Mouse (Mus musculus): Measurements from ENCODE around the gene Sec14l2.
A peak's percentile ranks its signal among the peaks of the same experiment; 100 is the strongest.

Sec14l2 gene

GRCm38 (mm10) chr11:4122742-4123579 is at the start of gene Sec14l2:
Gene Sec14l2 (minus strand): TSS chr11:4123415.
- peak; percentile 73 for DNase-seq (ENCODE audit: low read depth, low spot score)

GRCm38 (mm10) chr11:4166467-4167090 is 43.4 kb upstream of the Sec14l2 start:
- no peak for DNase-seq (ENCODE audit: low read depth, low spot score)

- no peak for DNase-seq (ENCODE audit: low read depth, low spot score)
Observed at GRCm38 (mm10) chr11:4164701-4165100, 41.5 kb upstream of the Sec14l2 start.

GRCm38 (mm10) chr11:4160758-4161480 is 37.7 kb upstream of the Sec14l2 start:
- DNase-seq (ENCODE audit: low read depth, low spot score): no peak

- peak; percentile 89 for DNase-seq (ENCODE audit: low read depth, low spot score)
Observed at GRCm38 (mm10) chr11:4159808-4160708, 36.8 kb upstream of the Sec14l2 start, which contains the start of the genes Ccdc157 and Sf3a1. Gene Ccdc157 (minus strand): TSS chr11:4160293. Gene Sf3a1 (plus strand): TSS chr11:4160350.

- DNase-seq (ENCODE audit: low read depth, low spot score): no peak
Observed at GRCm38 (mm10) chr11:4158676-4159075, 35.5 kb upstream of the Sec14l2 start.

- no peak for DNase-seq (ENCODE audit: low read depth, low spot score)
Observed at GRCm38 (mm10) chr11:4155641-4156040, 32.4 kb upstream of the Sec14l2 start.

- DNase-seq (ENCODE audit: low read depth, low spot score): no peak
Observed at GRCm38 (mm10) chr11:4153694-4154093, 30.5 kb upstream of the Sec14l2 start.

- DNase-seq (ENCODE audit: low read depth, low spot score): no peak
Observed at GRCm38 (mm10) chr11:4149886-4150285, 26.7 kb upstream of the Sec14l2 start.

GRCm38 (mm10) chr11:4148536-4149156 is 25.4 kb upstream of the Sec14l2 start:
- DNase-seq (ENCODE audit: low read depth, low spot score): no peak

- no peak for DNase-seq (ENCODE audit: low read depth, low spot score)
Observed at GRCm38 (mm10) chr11:4148120-4148519, 24.9 kb upstream of the Sec14l2 start.

- DNase-seq (ENCODE audit: low read depth, low spot score): no peak
Observed at GRCm38 (mm10) chr11:4147098-4147497, 23.9 kb upstream of the Sec14l2 start.

GRCm38 (mm10) chr11:4146381-4146780 is 23.2 kb upstream of the Sec14l2 start:
- no peak for DNase-seq (ENCODE audit: low read depth, low spot score)

- DNase-seq (ENCODE audit: low read depth, low spot score): no peak
Observed at GRCm38 (mm10) chr11:4143281-4144062, 20.3 kb upstream of the Sec14l2 start.

- DNase-seq (ENCODE audit: low read depth, low spot score): no peak
Observed at GRCm38 (mm10) chr11:4142352-4142751, 19.1 kb upstream of the Sec14l2 start.

GRCm38 (mm10) chr11:4141505-4141904 is 18.3 kb upstream of the Sec14l2 start:
- DNase-seq (ENCODE audit: low read depth, low spot score): no peak

- no peak for DNase-seq (ENCODE audit: low read depth, low spot score)
Observed at GRCm38 (mm10) chr11:4138964-4139363, 15.7 kb upstream of the Sec14l2 start.

GRCm38 (mm10) chr11:4134986-4135935 is 12.0 kb upstream of the Sec14l2 start, which contains the start of gene Rnf215:
Gene Rnf215 (plus strand): TSS chr11:4135202.
- DNase-seq (ENCODE audit: low read depth, low spot score): peak; percentile 91

GRCm38 (mm10) chr11:4134400-4134799 is 11.2 kb upstream of the Sec14l2 start:
- DNase-seq (ENCODE audit: low read depth, low spot score): no peak

Data from ES-CJ7 (cell line).